Mouse (Mus musculus): ENCODE data around the gene Olfr1209. TPM values are rescaled to one million over a fixed set of nuclear protein-coding genes. Genes with fewer than 3 reads are reported as not detected.

Olfr1209 gene
- not detected for polyA plus RNA-seq (2014; fragmentation: Illumina TruSeq; extraction: RNeasy Lipid Tissue Mini Kit (QIAGEN cat#74804))

DNA sequence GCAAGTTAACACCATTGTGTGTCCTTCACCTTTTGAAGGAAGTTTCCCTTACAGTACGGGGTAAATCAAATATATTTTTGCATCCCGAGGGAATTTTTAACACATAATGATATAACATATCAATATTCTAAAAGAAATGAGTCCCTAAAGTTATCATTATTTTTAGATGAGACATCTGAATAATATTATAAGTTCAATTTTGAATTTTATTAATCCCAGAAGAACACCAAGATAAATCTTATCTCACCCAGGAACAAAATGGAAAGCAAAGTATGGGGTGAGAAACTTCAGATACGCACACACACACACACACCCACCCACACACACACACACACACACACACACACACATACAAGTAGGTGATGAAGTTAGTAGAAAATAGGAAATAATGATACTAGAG lies at the start of gene Olfr1209:
TSS of gene Olfr1209 (minus strand) at position 101 of the 400 bp plus-strand sequence.

GRCm38 (mm10) chr2:88953669-88954068 lies 38.7 kb upstream of the Olfr1209 start, which contains the start of gene Olfr1212:
Gene Olfr1212 (plus strand): TSS chr2:88953969.

GRCm38 (mm10) chr2:88938011-88938410 lies 23.1 kb upstream of the Olfr1209 start, which contains the start of gene Olfr1211:
Gene Olfr1211 (minus strand): TSS chr2:88938111.

GRCm38 (mm10) chr2:88902211-88902610 lies 12.7 kb downstream of the Olfr1209 start, which contains the start of gene Olfr1208:
Gene Olfr1208 (minus strand): TSS chr2:88902311.

GRCm38 (mm10) chr2:88862931-88863330 lies 52.0 kb downstream of the Olfr1209 start, which contains the start of gene Olfr1206:
Gene Olfr1206 (plus strand): TSS chr2:88863231.

Other genes starting within 250 kb of the Olfr1209 start
- gene Olfr1193, start 239.5 kb downstream of the Olfr1209 start, polyA plus RNA-seq (2014; fragmentation: Illumina TruSeq; extraction: RNeasy Lipid Tissue Mini Kit (QIAGEN cat#74804)): not detected
- not detected for gene Olfr1195, start 226.0 kb downstream of the Olfr1209 start, polyA plus RNA-seq (2014; fragmentation: Illumina TruSeq; extraction: RNeasy Lipid Tissue Mini Kit (QIAGEN cat#74804))
- not detected for gene Olfr1196, start 210.6 kb downstream of the Olfr1209 start, polyA plus RNA-seq (2014; fragmentation: Illumina TruSeq; extraction: RNeasy Lipid Tissue Mini Kit (QIAGEN cat#74804))
- 0.40 TPM for gene Olfr1197, start 182.8 kb downstream of the Olfr1209 start, polyA plus RNA-seq (2014; fragmentation: Illumina TruSeq; extraction: RNeasy Lipid Tissue Mini Kit (QIAGEN cat#74804))
- gene Olfr1198, start 163.8 kb downstream of the Olfr1209 start, polyA plus RNA-seq (2014; fragmentation: Illumina TruSeq; extraction: RNeasy Lipid Tissue Mini Kit (QIAGEN cat#74804)): not detected
- not detected for gene Olfr1199, start 154.7 kb downstream of the Olfr1209 start, polyA plus RNA-seq (2014; fragmentation: Illumina TruSeq; extraction: RNeasy Lipid Tissue Mini Kit (QIAGEN cat#74804))
- not detected for gene Olfr1200, start 144.7 kb downstream of the Olfr1209 start, polyA plus RNA-seq (2014; fragmentation: Illumina TruSeq; extraction: RNeasy Lipid Tissue Mini Kit (QIAGEN cat#74804))
- not detected for gene Olfr1201, start 122.1 kb downstream of the Olfr1209 start, polyA plus RNA-seq (2014; fragmentation: Illumina TruSeq; extraction: RNeasy Lipid Tissue Mini Kit (QIAGEN cat#74804))
- not detected for gene Olfr1202, start 100.7 kb downstream of the Olfr1209 start, polyA plus RNA-seq (2014; fragmentation: Illumina TruSeq; extraction: RNeasy Lipid Tissue Mini Kit (QIAGEN cat#74804))
- not detected for gene Olfr1205, start 85.4 kb downstream of the Olfr1209 start, polyA plus RNA-seq (2014; fragmentation: Illumina TruSeq; extraction: RNeasy Lipid Tissue Mini Kit (QIAGEN cat#74804))
- gene Olfr1204, start 65.9 kb downstream of the Olfr1209 start, polyA plus RNA-seq (2014; fragmentation: Illumina TruSeq; extraction: RNeasy Lipid Tissue Mini Kit (QIAGEN cat#74804)): not detected
- not detected for gene Olfr1206, start 51.9 kb downstream of the Olfr1209 start, polyA plus RNA-seq (2014; fragmentation: Illumina TruSeq; extraction: RNeasy Lipid Tissue Mini Kit (QIAGEN cat#74804))
- gene Olfr1208, start 12.8 kb downstream of the Olfr1209 start, polyA plus RNA-seq (2014; fragmentation: Illumina TruSeq; extraction: RNeasy Lipid Tissue Mini Kit (QIAGEN cat#74804)): not detected
- gene Olfr1211, start 23.0 kb upstream of the Olfr1209 start, polyA plus RNA-seq (2014; fragmentation: Illumina TruSeq; extraction: RNeasy Lipid Tissue Mini Kit (QIAGEN cat#74804)): not detected
- not detected for gene Olfr1212, start 38.8 kb upstream of the Olfr1209 start, polyA plus RNA-seq (2014; fragmentation: Illumina TruSeq; extraction: RNeasy Lipid Tissue Mini Kit (QIAGEN cat#74804))
- gene Gm13762, start 65.1 kb upstream of the Olfr1209 start, polyA plus RNA-seq (2014; fragmentation: Illumina TruSeq; extraction: RNeasy Lipid Tissue Mini Kit (QIAGEN cat#74804)): not detected
- not detected for gene Olfr1214, start 77.5 kb upstream of the Olfr1209 start, polyA plus RNA-seq (2014; fragmentation: Illumina TruSeq; extraction: RNeasy Lipid Tissue Mini Kit (QIAGEN cat#74804))
- not detected for gene Olfr1215, start 91.8 kb upstream of the Olfr1209 start, polyA plus RNA-seq (2014; fragmentation: Illumina TruSeq; extraction: RNeasy Lipid Tissue Mini Kit (QIAGEN cat#74804))
- not detected for gene Olfr1216, start 103.2 kb upstream of the Olfr1209 start, polyA plus RNA-seq (2014; fragmentation: Illumina TruSeq; extraction: RNeasy Lipid Tissue Mini Kit (QIAGEN cat#74804))
- not detected for gene Olfr1217, start 116.9 kb upstream of the Olfr1209 start, polyA plus RNA-seq (2014; fragmentation: Illumina TruSeq; extraction: RNeasy Lipid Tissue Mini Kit (QIAGEN cat#74804))
- not detected for gene Olfr1218, start 146.0 kb upstream of the Olfr1209 start, polyA plus RNA-seq (2014; fragmentation: Illumina TruSeq; extraction: RNeasy Lipid Tissue Mini Kit (QIAGEN cat#74804))
- gene Olfr1219, start 168.4 kb upstream of the Olfr1209 start, polyA plus RNA-seq (2014; fragmentation: Illumina TruSeq; extraction: RNeasy Lipid Tissue Mini Kit (QIAGEN cat#74804)): not detected
- gene Olfr1220, start 191.7 kb upstream of the Olfr1209 start, polyA plus RNA-seq (2014; fragmentation: Illumina TruSeq; extraction: RNeasy Lipid Tissue Mini Kit (QIAGEN cat#74804)): not detected
- gene Olfr1221, start 202.1 kb upstream of the Olfr1209 start, polyA plus RNA-seq (2014; fragmentation: Illumina TruSeq; extraction: RNeasy Lipid Tissue Mini Kit (QIAGEN cat#74804)): not detected
- not detected for gene Olfr1222, start 217.9 kb upstream of the Olfr1209 start, polyA plus RNA-seq (2014; fragmentation: Illumina TruSeq; extraction: RNeasy Lipid Tissue Mini Kit (QIAGEN cat#74804))
- gene Olfr1223, start 236.4 kb upstream of the Olfr1209 start, polyA plus RNA-seq (2014; fragmentation: Illumina TruSeq; extraction: RNeasy Lipid Tissue Mini Kit (QIAGEN cat#74804)): not detected
- not detected for gene Olfr1224-ps1, start 248.9 kb upstream of the Olfr1209 start, polyA plus RNA-seq (2014; fragmentation: Illumina TruSeq; extraction: RNeasy Lipid Tissue Mini Kit (QIAGEN cat#74804))

Measured in ovary, adult 10 weeks (tissue).